Mouse (Mus musculus): ENCODE measurements at regions not wholly inside any gene's neighbourhood (a gene's known extent, or its start where the extent isn't known, plus 50 kb on each side); places are given as distances from the start of the nearest gene placed in this dataset.

- H3K9ac ChIP-seq (ENCODE audit: low read length) = no peak overlapping the region
- no peaks in the 10 kb centered on the region for H3K4me1 ChIP-seq (ENCODE audit: control insufficient read depth, insufficient read depth, low read length)
- H3K4me2 ChIP-seq = no peak overlapping the region
- H3K27me3 ChIP-seq (ENCODE audit: control insufficient read depth, insufficient read depth, low read length) = no peaks in the 10 kb centered on the region
- no peak overlapping the region for H3K27ac ChIP-seq (ENCODE audit: low read depth, low read length)
- H3K4me3 ChIP-seq (ENCODE audit: low read depth, low read length) = no peak overlapping the region
- no peaks in the 10 kb centered on the region for H3K9me3 ChIP-seq (ENCODE audit: control insufficient read depth, low read length)
- no peak for DNase-seq (ENCODE audit: low spot score, missing footprints)
- ATAC-seq (ENCODE audit: low FRiP score) = no peak
- no peaks in the 10 kb centered on the region for H3K36me3 ChIP-seq (ENCODE audit: control insufficient read depth, insufficient read depth, low read length)
- WGBS = 89% methylated on average over 4 of the region's 4 CpGs
These were observed 62.0 kb upstream of the Eomes start for GRCm38 (mm10) chr9:118416032-118416431.

DNA sequence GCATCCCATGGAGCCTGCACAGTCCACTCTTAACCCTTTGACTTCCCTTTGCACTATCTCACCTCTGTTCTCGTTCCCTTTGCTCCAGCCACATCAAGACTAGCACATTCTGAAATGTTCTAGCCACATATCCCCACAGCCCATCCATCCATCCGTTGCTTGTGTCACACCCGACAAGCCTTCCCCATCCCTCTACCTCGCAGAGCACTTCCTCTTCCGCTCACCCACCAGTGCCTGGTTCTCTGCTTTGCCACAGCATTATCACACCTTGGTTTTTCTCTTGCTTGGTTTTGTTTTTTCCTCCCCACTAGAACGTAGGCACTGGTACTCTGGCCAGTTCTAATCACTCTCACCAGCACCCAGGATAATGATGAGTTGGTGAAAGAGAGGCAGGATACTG is 61.5 kb upstream of the Eomes start:
- H3K9ac ChIP-seq (ENCODE audit: low read length) = no peak overlapping the region
- no peaks in the 10 kb centered on the region; the same call in 1 of the 2 replicates for H3K27me3 ChIP-seq (ENCODE audit: control insufficient read depth, insufficient read depth, low read length)
- H3K4me2 ChIP-seq = no peak overlapping the region
- no peak overlapping the region for H3K27ac ChIP-seq (ENCODE audit: low read depth, low read length)
- H3K4me1 ChIP-seq (ENCODE audit: control insufficient read depth, insufficient read depth, low read length) = no peaks in the 10 kb centered on the region
- WGBS = 88% methylated on average over 6 of the region's 6 CpGs
- H3K9me3 ChIP-seq (ENCODE audit: control insufficient read depth, low read length) = no peaks in the 10 kb centered on the region
- no peak for ATAC-seq (ENCODE audit: low FRiP score)
- H3K36me3 ChIP-seq (ENCODE audit: control insufficient read depth, insufficient read depth, low read length) = no peaks in the 10 kb centered on the region
- DNase-seq (ENCODE audit: low spot score, missing footprints) = no peak
- no peak overlapping the region for H3K4me3 ChIP-seq (ENCODE audit: low read depth, low read length)

- DNase-seq (ENCODE audit: low spot score, missing footprints) (no peak), ATAC-seq (ENCODE audit: low FRiP score) (no peak)
- Histone ChIP-seq H3K9ac (ENCODE audit: low read length) (no peak overlapping the region), H3K36me3 (ENCODE audit: control insufficient read depth, insufficient read depth, low read length) (no peaks in the 10 kb centered on the region), H3K27me3 (ENCODE audit: control insufficient read depth, insufficient read depth, low read length) (peaks cover 17% of the 10 kb centered on the region), H3K4me1 (ENCODE audit: control insufficient read depth, insufficient read depth, low read length) (no peaks in the 10 kb centered on the region), H3K9me3 (ENCODE audit: control insufficient read depth, low read length) (no peaks in the 10 kb centered on the region), H3K27ac (ENCODE audit: low read depth, low read length) (no peak overlapping the region), H3K4me2 (no peak overlapping the region), H3K4me3 (ENCODE audit: low read depth, low read length) (no peak overlapping the region)
- WGBS = 83% methylated on average over 6 of the region's 6 CpGs
These were observed 53.7 kb upstream of the Eomes start for GRCm38 (mm10) chr9:118424344-118424743.

Data from midbrain, embryonic 11.5 days (tissue).